Mouse (Mus musculus): ENCODE measurements at regions not wholly inside any gene's neighbourhood (a gene's known extent, or its start where the extent isn't known, plus 50 kb on each side); places are given as distances from the start of the nearest gene placed in this dataset.

DNA sequence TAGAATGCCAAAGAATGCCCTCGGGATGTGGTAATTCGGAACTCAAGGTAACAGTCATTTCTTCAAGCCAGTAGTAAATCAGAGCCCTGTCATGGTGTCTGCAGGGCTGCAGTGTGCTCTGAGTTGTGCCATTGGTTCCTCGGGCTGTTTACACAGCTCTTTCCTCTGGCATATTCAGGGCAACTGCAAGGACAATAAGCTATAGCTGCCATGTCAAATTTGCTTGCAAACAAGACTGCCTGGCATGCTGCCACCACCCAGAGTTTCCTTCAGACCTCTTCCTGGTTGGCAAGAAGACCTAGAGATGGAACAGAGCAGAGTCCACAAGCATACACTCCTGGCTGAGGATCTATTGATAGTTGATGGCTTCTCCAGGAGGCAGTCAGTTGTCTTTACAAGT, 167.1 kb upstream of the Plcz1 start:
- no peak for TF ChIP-seq CTCF (IDR thresholded peaks at IDR 0.05)
- no peak for TF ChIP-seq EP300 (IDR thresholded peaks at IDR 0.05; ENCODE audit: insufficient read depth, low read depth, low read length)
- no peak for TF ChIP-seq POLR2A (IDR thresholded peaks at IDR 0.05; ENCODE audit: insufficient read depth, low read depth, low read length)

All from heart, adult 2 months (tissue).